Mouse (Mus musculus) olfactory bulb, adult 2 months (tissue): ENCODE data around the gene Gm28043.

Experiments used
- CTCF ChIP-seq: fragments of 200-500 bp; IDR thresholded peaks from 2 replicates; pipeline ENCODE4 v1.5.1; 2012; ENCODE audit warnings: low read depth, mild to moderate bottlenecking, low read length, moderate library complexity; ENCODE audit not compliant: insufficient read depth
- POLR2A ChIP-seq: fragments of 200-500 bp; IDR thresholded peaks from 2 replicates; pipeline ENCODE4 v1.6.1; 2012; ENCODE audit warnings: mild to moderate bottlenecking, low read depth, low read length, moderate library complexity; ENCODE audit not compliant: insufficient read depth

DNA sequence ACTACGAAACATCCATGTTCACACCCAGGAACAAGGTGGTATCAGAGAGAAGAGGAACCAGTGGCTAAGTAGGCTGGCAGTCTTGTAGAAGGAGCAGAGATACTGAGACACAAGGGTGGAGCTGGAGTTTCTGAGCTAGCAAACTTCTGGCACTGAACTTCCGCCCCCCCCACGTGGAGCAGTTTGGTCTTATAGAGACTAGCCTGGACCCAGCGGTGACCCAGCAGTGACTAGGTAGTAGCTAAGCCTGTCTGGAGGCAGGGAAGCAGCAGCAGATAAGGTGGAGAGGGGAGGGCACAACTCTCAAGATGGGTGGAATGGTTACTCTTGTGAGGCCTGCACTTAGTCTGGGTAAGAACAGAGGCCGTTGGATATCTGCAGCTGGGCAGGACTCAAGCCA, 94.1 kb downstream of the Gm28043 start:
- TF ChIP-seq CTCF = no peak
- TF ChIP-seq POLR2A = no peak
